Mouse (Mus musculus): ENCODE data around the gene Plekhj1.

GRCm38 (mm10) chr10:80824827-80825226 lies 26.4 kb upstream of the Plekhj1 start:
- no peak for TF ChIP-seq POLR2A (IDR thresholded peaks at IDR 0.05; ENCODE audit: low read depth, low read length)
- TF ChIP-seq CTCF (IDR thresholded peaks at IDR 0.05; ENCODE audit: extremely low read depth, insufficient read length, insufficient replicate concordance, low read depth, low read length): no peak
